Mouse (Mus musculus): ENCODE measurements around the gene Gm48552.

DNA sequence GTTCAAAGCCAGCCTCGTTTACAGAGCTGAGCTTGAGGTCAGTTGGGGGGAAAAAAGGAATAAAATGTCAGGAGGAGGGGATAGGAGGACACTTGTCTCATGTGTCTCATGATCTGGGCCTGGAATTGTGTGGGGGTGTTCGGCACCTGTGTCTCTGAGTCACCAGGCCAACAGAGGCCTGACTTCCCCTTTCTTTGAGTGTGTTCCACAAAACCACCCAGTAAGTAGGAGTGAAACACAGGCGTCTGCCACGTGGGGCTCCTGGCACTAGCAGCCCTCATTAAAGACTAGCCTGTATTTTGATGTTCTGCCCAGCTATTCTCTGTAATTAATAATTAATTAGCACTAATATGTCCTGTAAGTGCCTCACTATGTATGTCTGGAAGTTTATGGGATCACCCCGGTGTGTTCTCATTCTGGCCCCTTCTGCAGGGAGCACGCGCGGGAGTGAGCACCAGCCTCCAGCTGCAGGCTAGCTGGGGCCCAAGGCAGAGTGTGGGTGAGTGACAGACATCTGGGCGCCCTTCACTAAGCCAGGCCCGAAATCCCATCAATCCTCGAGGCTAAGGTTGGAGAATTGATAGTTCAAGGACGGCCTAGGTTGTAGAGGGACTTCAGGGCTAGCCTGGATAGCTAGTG lies 32.3 kb upstream of the Gm48552 start:
- TF ChIP-seq CTCF (IDR thresholded peaks at IDR 0.05 in 2 of 3, conservative IDR thresholded peaks at IDR 0.05 in 1 of 3; ENCODE audit: control insufficient read depth in 1 of 3, insufficient read depth in 1 of 3, low read depth in 2 of 3, low read length in 3 of 3, poor library complexity in 1 of 3, severe bottlenecking in 1 of 3) (no peak), TBP (IDR thresholded peaks at IDR 0.05; ENCODE audit: low read depth, low read length) (peak; percentile 89), MYC (IDR thresholded peaks at IDR 0.05; ENCODE audit: low read depth, low read length) (peak; percentile 99), RAD21 (IDR thresholded peaks at IDR 0.05; ENCODE audit: low read depth, low read length) (no peak), POLR2AphosphoS5 (IDR thresholded peaks at IDR 0.05; ENCODE audit: borderline replicate concordance, low read depth, low read length) (no peak; the same call in 1 of the 2 replicates), POLR2A (IDR thresholded peaks at IDR 0.05; ENCODE audit: control insufficient read depth in 1 of 2, insufficient read depth in 1 of 2, low read depth in 1 of 2, low read length in 2 of 2, poor library complexity in 1 of 2) (peak; percentile 54 to 81; a peak in 3 of 4 replicates), ZMIZ1 (IDR thresholded peaks at IDR 0.05; ENCODE audit: low read depth, low read length) (peak; percentile 14; the same call in 1 of the 2 replicates), GATA1 (IDR thresholded peaks at IDR 0.05; ENCODE audit: low read depth, low read length) (no peak), ZC3H11A (IDR thresholded peaks at IDR 0.05; ENCODE audit: low read depth, low read length) (no peak)
